Mouse (Mus musculus): ENCODE results near the gene Hrk.

Gene Hrk

DNA sequence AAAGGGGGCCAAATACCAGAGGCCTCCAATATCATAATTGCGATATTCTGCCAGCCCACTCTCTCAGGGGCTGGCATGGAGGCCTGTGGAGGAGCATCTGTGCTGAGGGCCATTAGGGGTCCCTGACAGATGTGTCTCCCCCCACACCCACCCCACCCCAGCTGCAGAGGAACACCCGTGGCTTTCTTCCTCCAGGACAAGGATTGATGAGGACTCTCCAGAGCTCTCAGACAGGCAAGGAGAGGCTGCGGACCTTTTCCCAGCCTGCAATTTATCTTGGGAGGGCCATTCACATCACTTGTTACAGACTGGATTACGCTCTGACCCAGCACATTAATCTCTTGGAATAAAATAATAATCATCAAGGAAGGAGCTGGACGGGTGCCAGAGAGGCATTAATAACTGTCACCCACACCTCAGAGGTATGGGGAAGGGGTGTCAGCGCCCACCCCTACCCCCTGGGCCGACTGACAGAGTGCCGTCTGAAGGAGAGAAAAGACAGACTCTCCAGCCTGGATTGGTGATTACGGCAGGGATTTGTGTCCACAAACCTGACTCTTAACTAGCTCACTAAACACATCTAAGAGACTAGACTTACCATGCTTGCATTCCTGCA, 58.8 kb downstream of the Hrk start:
- DNase-seq (ENCODE audit: low read depth, low spot score): no peak

GRCm38 (mm10) chr5:118230071-118230611, 65.7 kb downstream of the Hrk start:
- DNase-seq (ENCODE audit: low read depth, low spot score): no peak

GRCm38 (mm10) chr5:118236891-118237290, 72.4 kb downstream of the Hrk start:
- DNase-seq (ENCODE audit: low read depth, low spot score): no peak

Data from CD4-positive helper T cell, adult 2 months (primary cell).